Mouse (Mus musculus): ENCODE data around the gene Wfdc15a. TPM values are rescaled to one million over a fixed set of nuclear protein-coding genes. Genes with fewer than 3 reads are reported as not detected.
A peak's percentile ranks its signal among the peaks of the same experiment; 100 is the strongest.

The Wfdc15a gene
- polyA plus RNA-seq, 1 experiment from 2014 or later = not detected

DNA sequence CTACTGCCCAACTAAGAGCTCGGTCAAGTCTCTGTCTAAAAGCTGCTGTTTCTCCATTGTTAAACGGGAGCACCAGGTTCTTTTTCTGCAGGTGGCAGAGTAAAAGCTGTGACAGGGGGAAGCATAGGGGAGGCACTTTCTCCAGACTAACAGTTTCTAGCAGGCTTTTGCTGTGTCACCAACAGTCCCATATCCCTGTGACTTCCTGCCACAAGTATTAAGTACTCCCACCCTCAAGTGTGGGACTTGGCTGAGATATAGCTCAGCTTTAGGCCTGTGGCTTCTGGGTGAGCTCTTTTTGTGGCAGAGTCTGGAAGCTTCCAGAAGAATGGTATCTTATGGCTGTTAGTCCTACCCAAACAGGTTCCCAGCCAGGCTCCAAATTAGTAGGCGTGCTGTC, 24.1 kb downstream of the Wfdc15a start:
- Histone ChIP-seq H3K27me3 (peaks cover 27% of the 10 kb centered on the region), H3K4me3 (replicated peaks) (no peak overlapping the region), H3K36me3 (replicated peaks) (no peaks in the 10 kb centered on the region), H3K4me1 (replicated peaks) (no peaks in the 10 kb centered on the region), H3K4me2 (no peak overlapping the region), H3K27ac (replicated peaks) (no peak overlapping the region), H3K9me3 (replicated peaks) (no peaks in the 10 kb centered on the region), H3K9ac (no peak overlapping the region)
- 40% methylated on average over 3 of the region's 3 CpGs for WGBS (ENCODE audit: insufficient replicate concordance)
- no peak for ATAC-seq (ENCODE audit: insufficient read depth)

DNA sequence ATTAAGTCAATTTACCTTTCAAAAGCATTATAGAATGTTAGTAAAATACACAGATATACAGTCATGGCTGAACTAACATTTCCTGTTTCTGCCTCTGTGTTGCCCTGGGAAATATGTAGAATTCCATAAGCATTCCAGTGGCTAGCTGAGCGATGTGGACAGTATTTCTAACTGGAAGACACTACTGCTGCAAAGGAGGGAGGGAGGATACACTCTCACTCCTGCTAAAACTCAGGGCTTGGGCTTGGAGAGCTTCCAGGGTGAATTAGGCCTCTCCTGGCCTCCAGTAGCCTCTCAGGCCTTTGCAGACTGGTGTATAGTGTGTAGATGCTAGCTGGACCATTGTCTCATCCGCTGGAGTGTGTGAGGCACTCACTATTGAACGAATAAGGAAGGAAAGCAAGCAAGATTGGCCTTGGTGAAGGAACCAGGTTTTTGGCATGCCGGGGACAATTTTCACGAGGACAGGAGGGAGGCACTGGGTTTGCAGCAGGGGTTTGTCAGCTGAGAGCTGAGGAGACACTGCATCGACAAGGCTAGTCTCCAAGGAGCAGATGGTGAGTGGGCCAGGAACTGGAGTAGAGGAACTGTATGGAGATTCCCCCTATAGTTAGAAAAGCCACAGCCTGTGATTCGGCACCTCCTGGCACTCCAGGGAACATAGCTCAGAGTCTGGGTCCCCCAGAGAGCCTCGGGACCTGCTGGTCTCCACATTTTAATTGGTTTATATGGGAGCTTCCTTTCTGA, 25.1 kb downstream of the Wfdc15a start:
- 49% methylated on average over 8 of the region's 8 CpGs for WGBS (ENCODE audit: insufficient replicate concordance)
- ATAC-seq (ENCODE audit: insufficient read depth) = no peak
- no peak overlapping the region for H3K4me3 ChIP-seq (replicated peaks)
- no peaks in the 10 kb centered on the region for H3K4me1 ChIP-seq (replicated peaks)
- H3K4me2 ChIP-seq = no peak overlapping the region
- H3K9ac ChIP-seq = no peak overlapping the region
- H3K9me3 ChIP-seq (replicated peaks) = no peaks in the 10 kb centered on the region
- no peaks in the 10 kb centered on the region for H3K36me3 ChIP-seq (replicated peaks)
- H3K27me3 ChIP-seq = peaks cover 37% of the 10 kb centered on the region
- H3K27ac ChIP-seq (replicated peaks) = no peak overlapping the region

DNA sequence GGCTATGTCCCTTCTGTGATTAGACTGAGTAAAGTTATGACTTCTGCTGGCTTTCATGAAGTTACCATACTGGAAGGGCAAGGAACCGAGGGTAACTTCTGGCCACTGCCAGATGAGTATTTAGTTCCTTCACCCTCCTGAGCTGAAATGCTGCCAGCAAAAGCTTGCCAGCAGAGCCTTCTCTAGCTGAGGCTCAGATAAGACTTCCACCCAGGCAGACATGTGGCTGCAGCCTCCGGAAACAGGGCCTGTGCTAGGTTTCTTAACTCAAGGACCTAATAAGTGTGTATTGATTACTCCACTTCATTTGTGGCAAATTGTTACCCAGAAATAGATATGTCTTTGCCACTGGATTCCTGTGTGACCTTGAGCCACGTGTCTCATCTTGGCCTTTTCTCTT, 26.5 kb downstream of the Wfdc15a start:
- Histone ChIP-seq H3K4me2 (no peak overlapping the region), H3K9me3 (replicated peaks) (no peaks in the 10 kb centered on the region), H3K4me3 (replicated peaks) (no peak overlapping the region), H3K27me3 (peaks cover 51% of the 10 kb centered on the region), H3K27ac (replicated peaks) (no peak overlapping the region), H3K4me1 (replicated peaks) (peaks cover 4% of the 10 kb centered on the region; the same call in 1 of the 2 replicates), H3K9ac (no peak overlapping the region), H3K36me3 (replicated peaks) (no peaks in the 10 kb centered on the region)
- WGBS (ENCODE audit: insufficient replicate concordance) = 21% methylated on average over 3 of the region's 3 CpGs
- no peak for ATAC-seq (ENCODE audit: insufficient read depth)

DNA sequence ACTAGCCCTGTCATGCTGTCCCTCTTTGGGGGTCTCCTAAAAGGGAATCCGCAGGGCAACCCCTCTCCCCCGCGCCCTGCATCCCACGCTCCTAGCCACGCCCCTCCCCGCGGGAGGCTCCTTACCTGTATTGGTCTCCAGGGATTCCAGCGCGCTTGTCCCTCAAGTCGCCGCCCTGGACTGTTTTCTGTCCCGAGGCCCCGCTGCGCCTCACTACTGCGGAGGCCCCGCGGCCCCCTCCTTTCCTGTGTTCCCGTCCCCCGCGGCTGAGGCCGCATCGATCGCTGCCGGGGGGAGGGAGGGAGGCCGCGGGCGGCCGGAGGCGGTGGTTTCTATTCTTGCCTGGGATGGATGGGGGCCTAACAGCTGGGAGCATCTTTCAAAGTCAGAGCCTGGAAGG, 29.0 kb downstream of the Wfdc15a start, which contains the start of gene Kcns1:
TSS of gene Kcns1 (minus strand) at position 212 of the 400 bp plus-strand sequence.
- H3K27me3 ChIP-seq = peaks cover 76% of the 10 kb centered on the region
- no peak within 1 kb of the TSS for H3K27ac ChIP-seq (replicated peaks)
- no peak for ATAC-seq (ENCODE audit: insufficient read depth)
- no peaks in the 10 kb centered on the region for H3K9me3 ChIP-seq (replicated peaks)
- H3K9ac ChIP-seq = no peak within 1 kb of the TSS
- H3K4me3 ChIP-seq (replicated peaks) = peak within 1 kb of the TSS; percentile 22; the same call in 1 of the 2 replicates
- H3K4me1 ChIP-seq (replicated peaks) = peaks cover 7% of the 10 kb centered on the region; the same call in 1 of the 2 replicates
- peak within 1 kb of the TSS; percentile 35 for H3K4me2 ChIP-seq
- H3K36me3 ChIP-seq (replicated peaks) = no peaks in the 10 kb centered on the region
- WGBS (ENCODE audit: insufficient replicate concordance) = 2% methylated on average over 29 of the region's 29 CpGs

DNA sequence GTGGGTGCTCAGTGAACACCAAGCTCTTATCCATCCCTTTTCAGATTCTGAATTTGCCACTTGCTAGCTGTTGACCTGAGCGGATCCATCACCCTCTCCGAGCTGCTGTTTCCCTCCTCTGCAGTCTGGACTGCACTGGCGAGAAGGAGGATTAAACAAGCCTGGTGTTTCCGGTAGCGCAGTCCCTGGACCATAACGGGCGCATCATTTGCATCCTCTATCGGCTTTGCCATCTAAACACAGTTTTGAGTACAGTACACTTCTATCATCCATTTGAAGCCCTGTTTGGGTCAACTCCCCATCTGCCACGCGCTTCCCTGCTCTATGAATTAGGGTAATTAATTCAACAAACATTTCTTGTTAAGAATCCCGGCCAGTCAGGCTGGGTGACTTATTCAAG, 29.6 kb downstream of the Wfdc15a start:
- no peak overlapping the region for H3K27ac ChIP-seq (replicated peaks)
- H3K4me1 ChIP-seq (replicated peaks) = peaks cover 7% of the 10 kb centered on the region; the same call in 1 of the 2 replicates
- no peak overlapping the region for H3K4me3 ChIP-seq (replicated peaks)
- no peaks in the 10 kb centered on the region for H3K9me3 ChIP-seq (replicated peaks)
- peaks cover 82% of the 10 kb centered on the region for H3K27me3 ChIP-seq
- 0 out of 2 replicates have a peak overlapping the region, but pooled peaks have one; percentile 35 for H3K4me2 ChIP-seq
- WGBS (ENCODE audit: insufficient replicate concordance) = 6% methylated on average over 11 of the region's 11 CpGs
- H3K9ac ChIP-seq = no peak overlapping the region
- H3K36me3 ChIP-seq (replicated peaks) = no peaks in the 10 kb centered on the region
- no peak for ATAC-seq (ENCODE audit: insufficient read depth)

DNA sequence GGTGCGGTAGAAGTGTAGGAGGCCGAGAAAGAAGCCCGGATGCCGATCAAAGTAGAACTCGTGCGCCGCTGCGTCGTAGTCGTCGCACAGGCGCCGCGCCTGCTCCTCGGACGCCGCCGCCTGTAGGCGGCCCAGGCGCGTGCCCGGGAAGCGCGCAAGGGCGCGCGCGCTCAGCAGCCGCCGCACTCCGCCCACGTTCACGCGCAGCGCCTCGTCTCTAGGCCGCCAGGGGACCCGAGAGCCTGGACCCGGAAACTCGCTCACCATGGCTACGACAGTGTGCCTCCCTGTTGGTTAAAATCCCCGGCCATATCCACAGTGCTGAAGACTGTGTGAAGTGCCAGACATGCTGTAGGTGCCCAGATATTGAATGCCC, 31.4 kb downstream of the Wfdc15a start:
- no peak for ATAC-seq (ENCODE audit: insufficient read depth)
- 11% methylated on average over 42 of the region's 42 CpGs for whole genome bisulfite sequencing (ENCODE audit: insufficient replicate concordance)
- H3K36me3 ChIP-seq (replicated peaks) = no peaks in the 10 kb centered on the region
- no peaks in the 10 kb centered on the region for H3K9me3 ChIP-seq (replicated peaks)
- H3K4me3 ChIP-seq (replicated peaks) = 0 out of 2 replicates have a peak overlapping the region, but pooled peaks have one; percentile 1
- H3K4me1 ChIP-seq (replicated peaks) = peaks cover 7% of the 10 kb centered on the region; the same call in 1 of the 2 replicates
- H3K9ac ChIP-seq = no peak overlapping the region
- peaks cover 79% of the 10 kb centered on the region for H3K27me3 ChIP-seq
- H3K27ac ChIP-seq (replicated peaks) = no peak overlapping the region
- H3K4me2 ChIP-seq = peak overlapping the region; percentile 43

DNA sequence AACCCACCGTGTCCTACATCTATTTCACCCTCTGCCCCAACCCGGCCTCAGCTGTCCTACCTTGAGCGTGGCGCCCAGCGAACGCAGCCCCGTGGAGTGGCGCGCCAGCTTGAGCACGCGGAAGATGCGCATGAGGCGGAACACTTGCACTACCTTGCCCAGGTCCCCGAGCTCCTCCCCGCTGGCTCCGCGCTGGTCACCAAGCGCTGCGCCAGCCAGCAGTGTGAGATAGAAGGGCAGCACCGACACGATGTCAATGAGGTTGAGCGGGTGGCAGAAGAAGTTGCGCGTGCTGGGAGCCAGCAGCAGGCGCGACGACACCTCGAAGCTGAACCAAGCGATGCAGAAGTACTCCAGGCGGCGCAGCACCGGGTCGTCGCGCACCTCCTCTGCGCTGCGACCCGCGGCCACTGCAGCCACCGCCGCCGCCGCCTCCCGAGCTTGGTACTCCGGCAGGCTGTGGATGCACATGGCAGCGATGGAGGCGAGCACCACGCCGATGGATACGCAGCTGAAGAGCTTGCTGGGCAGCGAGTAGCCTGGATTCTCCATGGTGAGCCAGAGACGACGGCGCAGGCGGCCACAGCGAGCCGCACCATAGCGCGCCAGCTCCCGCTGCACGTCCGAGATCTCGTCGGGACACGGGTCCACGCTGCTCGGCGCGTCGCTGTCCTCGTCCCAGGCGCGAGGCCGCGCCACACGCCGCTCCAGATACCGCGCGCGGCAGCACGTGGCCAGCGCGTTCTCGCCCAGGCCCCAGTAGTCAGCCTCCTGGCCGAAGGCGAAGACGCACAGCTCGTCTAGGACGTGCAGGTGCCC, 32.0 kb downstream of the Wfdc15a start:
- Histone ChIP-seq H3K36me3 (replicated peaks) (no peaks in the 10 kb centered on the region), H3K4me2 (peak overlapping the region; percentile 43), H3K27me3 (peaks cover 74% of the 10 kb centered on the region), H3K9me3 (replicated peaks) (no peaks in the 10 kb centered on the region), H3K4me3 (replicated peaks) (0 out of 2 replicates have a peak overlapping the region, but pooled peaks have one; percentile 1), H3K27ac (replicated peaks) (no peak overlapping the region), H3K9ac (no peak overlapping the region), H3K4me1 (replicated peaks) (peaks cover 7% of the 10 kb centered on the region; the same call in 1 of the 2 replicates)
- no peak for ATAC-seq (ENCODE audit: insufficient read depth)
- 10% methylated on average over 90 of the region's 90 CpGs for WGBS (ENCODE audit: insufficient replicate concordance)

DNA sequence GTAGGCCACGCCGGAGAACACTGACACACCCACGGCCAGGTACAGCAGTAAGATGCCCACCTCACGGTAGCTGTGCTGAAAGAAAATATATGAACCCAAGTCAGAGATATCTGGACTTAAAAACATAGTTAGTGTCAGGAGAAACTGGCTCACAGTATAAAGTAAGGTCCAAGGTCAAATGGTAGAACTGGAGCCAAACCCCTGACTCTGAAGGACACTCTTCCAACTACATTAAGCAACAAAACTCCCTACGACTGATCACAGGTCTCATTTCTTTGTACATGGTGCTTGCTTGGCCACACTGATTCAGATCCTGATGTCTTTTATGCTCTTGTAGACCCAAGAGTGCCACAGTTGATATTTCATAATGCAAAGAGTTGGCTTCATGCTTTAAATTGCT, 35.0 kb downstream of the Wfdc15a start:
- WGBS (ENCODE audit: insufficient replicate concordance) = 68% methylated on average over 5 of the region's 5 CpGs
- H3K9ac ChIP-seq = no peak overlapping the region
- no peak for ATAC-seq (ENCODE audit: insufficient read depth)

DNA sequence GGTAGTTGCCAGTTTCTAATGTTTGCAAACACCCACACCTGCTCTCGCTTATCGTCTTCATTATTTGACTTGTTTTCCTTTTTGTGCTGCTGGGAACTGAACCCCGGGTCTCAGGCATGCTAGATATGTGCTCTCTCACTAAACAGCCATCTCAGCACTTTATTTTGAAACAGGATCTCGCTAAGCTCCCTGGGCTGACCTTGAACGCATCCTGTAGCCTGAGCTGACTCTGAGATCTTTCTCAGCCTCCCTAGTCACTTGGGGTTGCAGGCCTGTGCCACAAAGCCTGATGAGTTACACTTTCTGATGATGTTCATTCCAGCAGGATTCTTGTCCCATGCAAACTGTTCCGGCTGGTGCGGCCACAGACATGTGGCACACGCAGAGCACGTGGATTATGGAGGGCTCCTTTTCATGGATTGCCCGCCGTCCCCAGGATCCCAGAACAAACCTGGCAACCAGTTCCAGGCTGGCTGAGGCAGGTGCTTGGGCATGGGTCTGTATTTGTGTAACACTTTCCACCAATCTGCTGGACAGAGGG, 38.3 kb downstream of the Wfdc15a start:
- Histone ChIP-seq H3K9ac (no peak overlapping the region), H3K4me3 (replicated peaks) (no peak overlapping the region), H3K27ac (replicated peaks) (no peak overlapping the region), H3K36me3 (replicated peaks) (no peaks in the 10 kb centered on the region), H3K4me1 (replicated peaks) (0 out of 2 replicates have a peak, but pooled peaks cover 2% of the 10 kb centered on the region), H3K4me2 (no peak overlapping the region), H3K27me3 (peaks cover 14% of the 10 kb centered on the region), H3K9me3 (replicated peaks) (no peaks in the 10 kb centered on the region)
- WGBS (ENCODE audit: insufficient replicate concordance) = 65% methylated on average over 11 of the region's 11 CpGs
- no peak for ATAC-seq (ENCODE audit: insufficient read depth)

More for the DNA sequence above, 35.0 kb downstream of the Wfdc15a start:
- peaks cover 47% of the 10 kb centered on the region for H3K27me3 ChIP-seq
- no peaks in the 10 kb centered on the region for H3K9me3 ChIP-seq (replicated peaks)
- H3K36me3 ChIP-seq (replicated peaks) = no peaks in the 10 kb centered on the region
- H3K4me2 ChIP-seq = no peak overlapping the region
- H3K4me3 ChIP-seq (replicated peaks) = no peak overlapping the region
- peaks cover 9% of the 10 kb centered on the region; the same call in 1 of the 2 replicates for H3K4me1 ChIP-seq (replicated peaks)
- H3K27ac ChIP-seq (replicated peaks) = no peak overlapping the region

DNA sequence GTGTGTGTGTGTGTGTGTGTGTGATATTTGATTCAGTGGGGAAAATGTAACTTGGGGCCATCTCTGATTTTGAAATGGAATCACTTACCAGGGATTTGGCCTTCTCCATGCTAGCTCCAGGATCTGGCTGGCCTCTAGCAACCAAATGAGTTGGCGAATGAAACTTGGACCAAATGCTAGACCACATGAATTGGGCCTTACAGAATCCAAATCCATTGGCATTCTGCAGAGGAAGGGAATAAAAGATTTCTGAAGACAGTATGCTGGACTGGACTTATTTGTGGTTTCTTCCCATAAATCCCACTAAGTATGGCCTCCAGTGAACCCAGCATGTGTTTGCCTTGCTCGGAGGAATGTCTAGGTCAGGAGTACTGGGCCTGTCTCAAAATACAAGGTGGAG, 41.1 kb downstream of the Wfdc15a start:
- 74% methylated on average over 2 of the region's 2 CpGs for WGBS (ENCODE audit: insufficient replicate concordance)
- Histone ChIP-seq H3K36me3 (replicated peaks) (peaks cover 4% of the 10 kb centered on the region; the same call in 1 of the 2 replicates), H3K4me2 (no peak overlapping the region), H3K27ac (replicated peaks) (no peak overlapping the region), H3K9ac (no peak overlapping the region), H3K4me3 (replicated peaks) (no peak overlapping the region), H3K4me1 (replicated peaks) (0 out of 2 replicates have a peak, but pooled peaks cover 2% of the 10 kb centered on the region), H3K9me3 (replicated peaks) (no peaks in the 10 kb centered on the region), H3K27me3 (no peaks in the 10 kb centered on the region)
- no peak for ATAC-seq (ENCODE audit: insufficient read depth)

DNA sequence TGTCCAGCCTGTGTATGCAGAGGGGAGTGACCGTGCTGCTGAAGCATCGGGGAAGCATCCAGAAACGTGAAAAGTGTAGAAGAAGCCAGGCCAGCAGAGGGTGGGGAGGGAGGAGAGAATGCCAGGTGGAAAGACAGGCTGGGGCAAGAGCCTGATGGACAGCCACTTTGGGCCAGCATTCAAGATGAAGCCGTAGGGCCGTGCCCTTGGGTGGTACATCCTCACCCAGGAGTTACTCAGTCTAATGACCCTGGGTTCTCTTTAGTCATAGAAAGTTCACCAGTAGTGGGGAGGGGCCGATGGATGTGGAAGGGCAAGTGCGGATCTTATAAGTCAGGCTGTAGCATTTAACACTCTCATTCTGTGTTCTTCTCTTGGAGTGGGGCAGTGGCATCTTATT, 43.8 kb downstream of the Wfdc15a start:
- 74% methylated on average over 7 of the region's 7 CpGs for WGBS (ENCODE audit: insufficient replicate concordance)
- no peaks in the 10 kb centered on the region for H3K27me3 ChIP-seq
- H3K4me2 ChIP-seq = no peak overlapping the region

More for the DNA sequence above, 43.8 kb downstream of the Wfdc15a start:
- no peak overlapping the region for H3K4me3 ChIP-seq (replicated peaks)
- 0 out of 2 replicates have a peak, but pooled peaks cover 2% of the 10 kb centered on the region for H3K4me1 ChIP-seq (replicated peaks)
- no peak overlapping the region for H3K27ac ChIP-seq (replicated peaks)
- H3K9me3 ChIP-seq (replicated peaks) = no peaks in the 10 kb centered on the region
- ATAC-seq (ENCODE audit: insufficient read depth) = no peak
- no peak overlapping the region for H3K9ac ChIP-seq
- H3K36me3 ChIP-seq (replicated peaks) = peaks cover 28% of the 10 kb centered on the region

All from liver, embryonic 15.5 days (tissue).